Mouse (Mus musculus): ENCODE measurements around the gene Gm853.
"Not testable (repeated sequence)": the region's sequence is repeated elsewhere in the genome, so short reads cannot be mapped to it uniquely, and the experiment has no call there.

Gm853 gene

GRCm38 (mm10) chr4:130222179-130222578 lies at the start of gene Gm853:
Gene Gm853 (minus strand): TSS chr4:130222401.
- no peak for DNase-seq (ENCODE audit: low spot score in 2 of 2)

- no peak for DNase-seq (ENCODE audit: low spot score in 2 of 2)
Observed at GRCm38 (mm10) chr4:130270611-130271347, 48.6 kb upstream of the Gm853 start.

GRCm38 (mm10) chr4:130270089-130270488 lies 47.9 kb upstream of the Gm853 start:
- no peak for DNase-seq (ENCODE audit: low spot score in 2 of 2)

GRCm38 (mm10) chr4:130268736-130269135 lies 46.5 kb upstream of the Gm853 start:
- DNase-seq (ENCODE audit: low spot score in 2 of 2) = no peak

- no peak for DNase-seq (ENCODE audit: low spot score in 2 of 2)
Observed at GRCm38 (mm10) chr4:130267069-130267468, 44.9 kb upstream of the Gm853 start.

- DNase-seq (ENCODE audit: low spot score in 2 of 2) = peak in 1 of 2 experiments; percentile 6
Observed at GRCm38 (mm10) chr4:130266601-130267000, 44.4 kb upstream of the Gm853 start.

GRCm38 (mm10) chr4:130264698-130265349 lies 42.6 kb upstream of the Gm853 start:
- peak; percentile 21 to 33 for DNase-seq (ENCODE audit: low spot score in 2 of 2)

- no peak for DNase-seq (ENCODE audit: low spot score in 2 of 2)
Observed at GRCm38 (mm10) chr4:130264131-130264530, 41.9 kb upstream of the Gm853 start.

- DNase-seq (ENCODE audit: low spot score in 2 of 2) = no peak
Observed at GRCm38 (mm10) chr4:130260406-130260805, 38.2 kb upstream of the Gm853 start.

GRCm38 (mm10) chr4:130252441-130253157 lies 30.4 kb upstream of the Gm853 start:
- DNase-seq (ENCODE audit: low spot score in 2 of 2) = no peak

- DNase-seq (ENCODE audit: low spot score in 2 of 2) = no peak
Observed at GRCm38 (mm10) chr4:130251763-130252162, 29.6 kb upstream of the Gm853 start.

- DNase-seq (ENCODE audit: low spot score in 2 of 2) = no peak
Observed at GRCm38 (mm10) chr4:130251172-130251705, 29.0 kb upstream of the Gm853 start.

GRCm38 (mm10) chr4:130248636-130249035 lies 26.4 kb upstream of the Gm853 start:
- DNase-seq (ENCODE audit: low spot score in 2 of 2) = no peak

- DNase-seq (ENCODE audit: low spot score in 2 of 2) = peak; percentile 16 to 44
Observed at GRCm38 (mm10) chr4:130246132-130246531, 23.9 kb upstream of the Gm853 start.

- DNase-seq (ENCODE audit: low spot score in 2 of 2) = no peak
Observed at GRCm38 (mm10) chr4:130244749-130245148, 22.5 kb upstream of the Gm853 start.

GRCm38 (mm10) chr4:130243621-130244020 lies 21.4 kb upstream of the Gm853 start:
- DNase-seq (ENCODE audit: low spot score in 2 of 2) = not testable (repeated sequence)

GRCm38 (mm10) chr4:130242956-130243355 lies 20.8 kb upstream of the Gm853 start:
- no peak for DNase-seq (ENCODE audit: low spot score in 2 of 2)

- no peak for DNase-seq (ENCODE audit: low spot score in 2 of 2)
Observed at GRCm38 (mm10) chr4:130240695-130241094, 18.5 kb upstream of the Gm853 start.

GRCm38 (mm10) chr4:130237607-130238006 lies 15.4 kb upstream of the Gm853 start:
- DNase-seq (ENCODE audit: low spot score in 2 of 2) = no peak

GRCm38 (mm10) chr4:130236361-130236760 lies 14.2 kb upstream of the Gm853 start:
- DNase-seq (ENCODE audit: low spot score in 2 of 2) = no peak

- no peak for DNase-seq (ENCODE audit: low spot score in 2 of 2)
Observed at GRCm38 (mm10) chr4:130224071-130224470, 1.9 kb upstream of the Gm853 start.

- DNase-seq (ENCODE audit: low spot score in 2 of 2) = no peak
Observed at GRCm38 (mm10) chr4:130220176-130220575, 2.0 kb downstream of the Gm853 start.
